Mouse (Mus musculus) liver, embryonic 16.5 days (tissue): ENCODE results near the gene Lin54. TPM values are rescaled to one million over a fixed set of nuclear protein-coding genes. Genes with fewer than 3 reads are reported as not detected.

ENCODE experiments used
- ATAC-seq: fragments of 200-750 bp; cut with Nextera tagmentation; 2 replicates; pipeline ENCODE4 v1.8.0; 2017; ENCODE audit warnings: low read depth, mild to moderate bottlenecking, moderate number of reproducible peaks, moderate library complexity
- H3K27ac ChIP-seq: fragments of 300-500 bp; sonication (generic); 2 replicates; pipeline ENCODE4 v1.5.1; 2014; ENCODE audit warnings: mild to moderate bottlenecking, low read length
- H3K27me3 ChIP-seq: fragments of 300-500 bp; sonication (generic); 2 replicates; pipeline ENCODE4 v1.6.1; 2014; ENCODE audit warnings: low read depth, low read length, mixed read lengths; ENCODE audit not compliant: control insufficient read depth, insufficient read depth
- H3K36me3 ChIP-seq: fragments of 300-500 bp; sonication (generic); 2 replicates; pipeline ENCODE4 v1.6.1; 2014; ENCODE audit warnings: mild to moderate bottlenecking; ENCODE audit not compliant: control insufficient read depth, insufficient read depth
- H3K4me1 ChIP-seq: fragments of 300-500 bp; sonication (generic); 2 replicates; pipeline ENCODE4 v1.6.1; 2014; ENCODE audit warnings: low read depth, low read length, mixed read lengths; ENCODE audit not compliant: control insufficient read depth
- H3K4me2 ChIP-seq: fragments of 300-500 bp; sonication (generic); 2 replicates; pipeline ENCODE4 v1.6.1; 2014; ENCODE audit warnings: low read depth, low read length, mixed read lengths
- H3K4me3 ChIP-seq: fragments of 300-500 bp; sonication (generic); 2 replicates; pipeline ENCODE4 v1.5.1; 2014; ENCODE audit warnings: low read depth, mild to moderate bottlenecking, low read length
- H3K9ac ChIP-seq: fragments of 300-500 bp; sonication (generic); 2 replicates; pipeline ENCODE4 v1.6.1; 2014; ENCODE audit warnings: low read depth, low read length
- H3K9me3 ChIP-seq: fragments of 300-500 bp; sonication (generic); replicated peaks from 2 replicates; pipeline ENCODE4 v1.6.1; 2016; ENCODE audit warnings: low read length; ENCODE audit not compliant: control insufficient read depth
- WGBS: fragments of 180-500 bp; shearing (Covaris S2); extraction: QIAGEN DNeasy Blood & Tissue Kit; methylation state at CpG from one replicate; pipeline ENCODE4 v1.1.7; 2014; ENCODE audit not compliant: insufficient replicate concordance; 5-methylcytosine and 5-hydroxymethylcytosine counted together
- polyA plus RNA-seq: library from polyadenylated mRNA; unstranded; fragments of >200 nt; fragmentation: Nextera tagmentation; extraction: Ambion mirVana; gene quantifications from 2 replicates; pipeline ENCODE4 v1.2.1, GENCODE M21; 2015

The Lin54 gene
- polyA plus RNA-seq, 1 experiment from 2014 or later: 9.2 TPM

DNA sequence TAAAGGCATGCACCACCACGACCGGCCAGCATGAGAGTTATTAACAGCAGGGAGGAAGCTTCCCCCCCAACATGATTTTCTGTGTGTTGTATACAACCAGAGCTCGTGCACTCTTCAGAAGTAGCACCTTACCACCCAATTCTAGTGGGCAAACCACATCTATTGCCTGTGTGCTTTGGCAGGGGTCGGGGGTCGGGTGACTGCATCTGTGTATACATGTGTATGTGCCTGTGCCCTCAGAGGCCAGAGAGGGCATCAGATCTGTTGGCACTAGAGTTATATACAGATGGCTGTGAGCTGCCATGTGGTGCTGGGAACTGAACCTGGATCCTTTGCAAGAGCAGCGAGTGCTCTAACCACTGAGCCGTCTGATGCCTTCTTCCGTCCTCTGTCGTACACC, 24.5 kb upstream of the Lin54 start:
- H3K4me2 ChIP-seq: no peak overlapping the region
- H3K36me3 ChIP-seq: peaks cover 6% of the 10 kb centered on the region; the same call in 1 of the 2 replicates
- H3K4me1 ChIP-seq: peaks cover 3% of the 10 kb centered on the region; the same call in 1 of the 2 replicates
- ATAC-seq: no peak
- H3K4me3 ChIP-seq: no peak overlapping the region
- 83% methylated on average over 9 of the region's 9 CpGs for WGBS
- H3K9me3 ChIP-seq: no peaks in the 10 kb centered on the region
- no peak overlapping the region for H3K9ac ChIP-seq
- no peaks in the 10 kb centered on the region for H3K27me3 ChIP-seq
- no peak overlapping the region for H3K27ac ChIP-seq

DNA sequence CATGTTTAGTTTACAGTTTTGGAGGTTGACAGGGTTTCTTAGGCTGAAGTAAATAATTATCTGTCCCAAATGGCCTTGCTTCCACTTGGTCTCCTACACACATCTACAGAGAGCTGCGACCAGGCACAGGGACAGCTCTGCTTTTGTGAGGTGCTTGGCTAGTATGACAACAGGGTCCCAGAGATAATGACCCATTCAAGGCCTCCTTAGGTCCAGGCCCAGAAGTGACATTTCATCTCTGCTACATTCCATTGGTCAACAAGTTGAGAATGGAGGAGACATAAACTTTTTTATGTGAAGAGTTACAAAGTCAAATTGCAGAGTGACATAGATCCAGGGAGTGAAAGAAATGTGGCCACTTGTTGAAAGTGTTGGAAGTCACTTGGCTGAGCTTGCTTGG, 22.9 kb upstream of the Lin54 start:
- Histone ChIP-seq H3K9me3 (no peaks in the 10 kb centered on the region), H3K4me3 (no peak overlapping the region), H3K9ac (no peak overlapping the region), H3K36me3 (no peaks in the 10 kb centered on the region), H3K27me3 (no peaks in the 10 kb centered on the region), H3K4me2 (no peak overlapping the region), H3K27ac (no peak overlapping the region), H3K4me1 (peaks cover 6% of the 10 kb centered on the region)
- ATAC-seq: no peak
- WGBS: 68% methylated on average over 1 of the region's 1 CpGs

DNA sequence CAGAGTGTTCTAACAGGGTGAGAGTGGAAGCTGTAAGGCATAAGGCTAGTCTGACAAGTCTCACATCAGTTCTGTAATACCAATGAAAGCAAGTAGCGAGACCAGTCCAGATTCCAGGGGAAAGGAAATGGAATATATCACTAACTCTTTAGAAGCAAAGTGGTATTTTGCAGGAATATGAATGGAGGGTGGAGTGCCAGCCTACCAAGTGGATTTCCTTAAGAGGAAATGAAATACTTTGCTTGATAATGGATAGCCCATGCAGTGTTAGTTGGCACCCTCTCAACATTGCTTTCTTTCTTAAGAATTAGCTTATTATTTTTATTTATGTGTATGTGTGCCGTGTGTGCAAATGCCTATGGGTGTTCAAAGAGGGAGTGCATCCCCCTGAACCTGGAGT, 19.8 kb upstream of the Lin54 start:
- Histone ChIP-seq H3K36me3 (no peaks in the 10 kb centered on the region), H3K9ac (no peak overlapping the region), H3K4me2 (no peak overlapping the region), H3K4me1 (peaks cover 11% of the 10 kb centered on the region), H3K4me3 (no peak overlapping the region), H3K27me3 (no peaks in the 10 kb centered on the region), H3K9me3 (no peaks in the 10 kb centered on the region), H3K27ac (no peak overlapping the region)
- WGBS: 86% methylated on average over 2 of the region's 2 CpGs
- ATAC-seq: no peak

DNA sequence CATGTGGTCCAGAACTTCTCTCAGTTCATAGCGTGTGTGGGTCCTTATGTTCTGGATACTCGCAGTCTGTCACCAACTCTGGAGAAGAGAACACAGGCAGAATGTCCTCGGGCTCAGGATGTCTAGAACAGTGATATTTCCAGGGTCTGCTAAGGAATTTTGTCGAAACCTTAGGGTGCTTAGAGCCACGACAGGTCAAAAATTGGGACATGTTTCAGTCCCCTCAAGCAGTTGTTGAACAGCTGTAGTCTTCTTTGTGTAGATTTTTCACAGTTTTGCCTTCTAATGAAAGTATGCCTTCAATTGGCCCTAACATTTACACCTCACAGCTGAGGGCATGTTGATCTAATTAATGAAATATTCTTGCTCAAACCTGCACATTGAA, 18.6 kb upstream of the Lin54 start:
- 5% methylated on average over 5 of the region's 5 CpGs for WGBS
- Histone ChIP-seq H3K4me1 (peaks cover 11% of the 10 kb centered on the region), H3K4me2 (peak overlapping the region; percentile 84), H3K27ac (peak overlapping the region; percentile 29; the same call in 1 of the 2 replicates), H3K9me3 (no peaks in the 10 kb centered on the region), H3K36me3 (no peaks in the 10 kb centered on the region), H3K4me3 (peak overlapping the region; percentile 85), H3K27me3 (no peaks in the 10 kb centered on the region), H3K9ac (peak overlapping the region; percentile 74)
- ATAC-seq: no peak

DNA sequence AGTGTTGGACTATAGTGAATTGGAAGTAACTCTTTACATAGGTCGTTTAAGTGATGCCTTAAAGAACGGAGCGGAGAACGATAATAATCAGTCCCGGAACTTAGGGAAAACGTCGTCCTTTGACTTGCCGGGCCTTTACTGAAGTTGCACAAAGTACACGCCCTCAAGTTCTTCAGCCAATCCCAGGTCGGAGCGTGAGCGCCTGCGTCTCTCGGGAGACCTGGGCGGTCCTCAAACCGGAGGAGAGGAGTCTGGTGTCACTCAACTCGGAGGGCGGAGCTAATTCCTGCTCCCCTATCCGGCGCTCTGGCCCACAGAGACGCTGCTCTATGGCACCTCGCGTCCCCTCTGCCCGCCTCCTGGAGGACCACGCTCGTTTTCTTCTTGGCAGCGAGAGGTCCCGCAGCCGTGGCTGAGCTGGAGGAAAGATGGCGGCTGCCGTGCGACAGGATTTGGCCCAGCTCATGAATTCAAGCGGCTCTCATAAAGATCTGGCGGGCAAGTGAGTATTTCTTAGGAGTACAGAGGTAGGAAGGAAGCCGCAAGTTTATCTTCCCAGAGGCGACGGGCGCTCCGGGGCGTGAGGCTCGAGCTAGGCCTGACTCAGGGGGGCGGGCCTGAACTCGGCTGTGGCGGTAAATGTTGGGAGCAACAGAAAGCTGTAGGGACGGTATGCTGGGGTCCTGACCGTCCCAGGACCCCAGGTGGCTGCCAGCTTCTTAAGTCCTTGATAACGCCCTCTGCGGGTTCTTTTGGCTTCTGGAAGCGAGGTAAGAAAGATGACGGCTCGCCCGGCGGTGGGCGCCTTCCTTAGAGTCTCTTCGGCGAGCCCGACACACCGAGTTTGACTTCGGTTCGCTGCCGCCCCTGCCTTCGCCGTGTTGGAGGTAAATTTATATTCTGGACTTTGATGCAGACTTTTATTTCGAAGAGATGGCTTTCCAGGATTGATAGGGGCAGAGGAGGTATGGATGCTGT, 17.9 kb upstream of the Lin54 start, which contains the start of gene Cops4:
TSS of gene Cops4 (plus strand) at position 261 of the 978 bp plus-strand sequence.
- Histone ChIP-seq H3K9ac (peak within 1 kb of the TSS; percentile 74), H3K9me3 (no peaks in the 10 kb centered on the region), H3K36me3 (no peaks in the 10 kb centered on the region), H3K4me2 (peak within 1 kb of the TSS; percentile 84), H3K4me3 (peak within 1 kb of the TSS; percentile 85), H3K27ac (peak within 1 kb of the TSS; percentile 74), H3K4me1 (peaks cover 11% of the 10 kb centered on the region), H3K27me3 (no peaks in the 10 kb centered on the region)
- WGBS: under 1% methylated on average over 64 of the region's 64 CpGs
- peak; percentile 100 for ATAC-seq

DNA sequence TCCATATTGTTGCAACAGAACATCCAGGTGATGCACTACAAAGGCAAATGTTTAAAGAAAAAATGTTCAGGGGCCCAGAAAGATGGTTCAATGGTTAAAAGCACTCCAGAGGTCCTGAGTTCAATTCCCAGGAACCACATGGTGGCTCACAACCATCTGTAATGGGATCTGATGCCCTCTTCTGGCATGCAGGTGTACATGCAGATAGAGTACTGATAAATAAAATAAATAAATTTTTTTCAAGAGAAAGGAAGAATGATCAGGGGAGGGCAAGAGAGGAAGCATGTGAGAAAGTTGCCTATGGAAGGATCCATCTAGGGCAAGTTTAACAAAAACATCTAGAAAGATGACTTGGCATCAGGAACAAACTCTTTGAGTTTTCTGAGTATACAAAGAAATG, 12.1 kb upstream of the Lin54 start:
- H3K36me3 ChIP-seq: no peaks in the 10 kb centered on the region
- no peak overlapping the region for H3K4me3 ChIP-seq
- no peak overlapping the region for H3K27ac ChIP-seq
- peaks cover 2% of the 10 kb centered on the region for H3K4me1 ChIP-seq
- H3K9me3 ChIP-seq: no peaks in the 10 kb centered on the region
- ATAC-seq: no peak
- no peak overlapping the region for H3K9ac ChIP-seq
- no peaks in the 10 kb centered on the region for H3K27me3 ChIP-seq
- no peak overlapping the region for H3K4me2 ChIP-seq

DNA sequence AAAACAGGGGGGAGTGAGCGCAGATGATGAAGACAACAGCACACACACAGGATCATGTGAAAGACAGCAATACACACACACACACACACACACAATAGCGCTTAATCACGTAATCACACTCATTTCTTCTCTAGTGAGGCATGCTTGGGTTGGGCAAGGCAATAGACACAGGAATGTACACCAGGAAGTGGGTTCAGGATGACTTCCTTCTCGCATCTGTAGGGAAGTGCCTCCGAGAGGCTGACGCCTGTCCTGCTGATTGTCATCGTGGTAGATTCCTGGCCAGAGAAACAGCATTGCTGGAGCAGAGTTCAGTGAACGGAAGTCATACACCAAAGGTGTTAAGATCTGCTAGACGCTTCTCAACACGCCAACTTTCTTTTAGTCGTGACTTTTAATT, 8.8 kb upstream of the Lin54 start:
- Histone ChIP-seq H3K4me3 (no peak overlapping the region), H3K9ac (no peak overlapping the region), H3K36me3 (no peaks in the 10 kb centered on the region), H3K4me1 (no peaks in the 10 kb centered on the region), H3K27ac (no peak overlapping the region), H3K27me3 (no peaks in the 10 kb centered on the region), H3K4me2 (no peak overlapping the region), H3K9me3 (no peaks in the 10 kb centered on the region)
- ATAC-seq: no peak
- 21% methylated on average over 11 of the region's 11 CpGs for WGBS

DNA sequence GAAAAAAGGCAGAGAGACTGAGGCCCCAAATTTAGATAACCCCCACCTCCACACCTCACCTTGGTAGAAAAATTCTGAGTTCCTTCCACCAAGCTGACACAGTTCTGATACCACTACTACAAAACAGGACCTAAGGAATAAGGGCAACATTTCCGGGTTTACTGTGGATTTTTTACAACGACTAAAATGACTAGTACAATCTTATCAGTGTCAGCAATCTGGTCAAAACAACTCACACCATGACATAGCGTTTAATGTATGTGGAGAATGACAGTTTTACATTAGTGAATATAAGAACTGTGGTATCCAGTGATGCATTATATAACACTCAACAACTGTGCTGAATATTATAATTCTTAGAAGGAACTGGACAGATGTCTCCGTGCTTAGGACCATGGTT, 828 bp upstream of the Lin54 start:
- no peak for ATAC-seq
- Histone ChIP-seq H3K4me1 (peaks cover 19% of the 10 kb centered on the region), H3K9me3 (no peaks in the 10 kb centered on the region), H3K27me3 (no peaks in the 10 kb centered on the region), H3K27ac (peak overlapping the region; percentile 46; the same call in 1 of the 2 replicates), H3K9ac (peak overlapping the region; percentile 10; the same call in 1 of the 2 replicates), H3K36me3 (no peaks in the 10 kb centered on the region), H3K4me3 (peak overlapping the region; percentile 91; the same call in 1 of the 2 replicates), H3K4me2 (peak overlapping the region; percentile 74)
- WGBS: 34% methylated on average over 4 of the region's 4 CpGs

DNA sequence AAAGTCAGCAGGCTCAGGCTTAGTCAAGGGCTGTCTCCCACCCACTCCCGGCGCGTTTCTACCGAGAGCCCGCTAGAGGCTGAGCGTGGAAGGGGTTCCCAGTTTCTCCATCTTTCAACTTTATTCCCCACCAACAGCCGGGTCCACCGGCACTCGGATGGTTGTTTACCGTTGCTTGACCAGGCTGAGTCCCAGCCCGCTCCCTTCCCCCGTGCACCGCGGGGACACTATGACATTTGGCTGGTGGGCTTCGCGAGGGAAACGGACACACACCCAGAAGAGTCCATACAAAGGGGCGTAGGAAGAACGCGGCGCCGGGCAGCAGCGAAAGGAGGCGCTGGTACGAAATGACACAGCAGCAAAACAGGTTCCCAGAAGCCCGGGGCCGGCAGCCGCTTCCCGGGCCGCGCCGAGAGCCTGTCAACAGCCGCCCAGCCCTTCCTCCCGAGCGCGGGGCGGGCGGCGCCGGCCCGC, 571 bp downstream of the Lin54 start:
- no peaks in the 10 kb centered on the region for H3K36me3 ChIP-seq
- peaks cover 19% of the 10 kb centered on the region for H3K4me1 ChIP-seq
- no peaks in the 10 kb centered on the region for H3K27me3 ChIP-seq
- ATAC-seq: peak; percentile 53
- H3K4me2 ChIP-seq: peak overlapping the region; percentile 86
- H3K9me3 ChIP-seq: no peaks in the 10 kb centered on the region
- peak overlapping the region; percentile 95 for H3K9ac ChIP-seq
- H3K4me3 ChIP-seq: peak overlapping the region; percentile 91
- peak overlapping the region; percentile 97 for H3K27ac ChIP-seq
- WGBS: under 1% methylated on average over 39 of the region's 41 CpGs
